Mouse (Mus musculus) forebrain, embryonic 16.5 days (tissue): Measurements from ENCODE around the gene Kcng4. TPM values are rescaled to one million over a fixed set of nuclear protein-coding genes. Genes with fewer than 3 reads are reported as not detected.

Source experiments
- ATAC-seq: fragments of 200-750 bp; cut with Nextera tagmentation; 2 replicates; pipeline ENCODE4 v1.8.0; 2017; ENCODE audit warnings: mild to moderate bottlenecking, moderate library complexity
- H3K27ac ChIP-seq: fragments of 300-500 bp; sonication (generic); 2 replicates; pipeline ENCODE4 v1.5.1; 2014; ENCODE audit warnings: low read length, control low read depth
- H3K27me3 ChIP-seq: fragments of 300-500 bp; sonication (generic); replicated peaks from 2 replicates; pipeline ENCODE4 v1.6.1; 2014; ENCODE audit warnings: low read length; ENCODE audit not compliant: control insufficient read depth, insufficient read depth
- H3K36me3 ChIP-seq: fragments of 300-500 bp; sonication (generic); 2 replicates; pipeline ENCODE4 v1.6.1; 2014; ENCODE audit not compliant: control insufficient read depth, insufficient read depth
- H3K4me1 ChIP-seq: fragments of 300-500 bp; sonication (generic); replicated peaks from 2 replicates; pipeline ENCODE4 v1.6.1; 2014; ENCODE audit warnings: low read length; ENCODE audit not compliant: control insufficient read depth, insufficient read depth
- H3K4me2 ChIP-seq: fragments of 300-500 bp; sonication (generic); 2 replicates; pipeline ENCODE4 v1.6.1; 2014; ENCODE audit warnings: mild to moderate bottlenecking, low read length, control low read depth
- H3K4me3 ChIP-seq: fragments of 300-500 bp; sonication (generic); replicated peaks from 2 replicates; pipeline ENCODE4 v1.5.1; 2014; ENCODE audit warnings: mild to moderate bottlenecking, low read length, control low read depth
- H3K9ac ChIP-seq: fragments of 300-500 bp; sonication (generic); replicated peaks from 2 replicates; pipeline ENCODE4 v1.6.1; 2014; ENCODE audit warnings: low read depth, low read length, control low read depth
- H3K9me3 ChIP-seq: fragments of 300-500 bp; sonication (generic); 2 replicates; pipeline ENCODE4 v1.6.1; 2016; ENCODE audit warnings: low read length; ENCODE audit not compliant: control insufficient read depth
- WGBS: fragments of 180-500 bp; shearing (Covaris S2); extraction: QIAGEN DNeasy Blood & Tissue Kit; methylation state at CpG from one replicate; pipeline ENCODE4 v1.1.7; 2014; 5-methylcytosine and 5-hydroxymethylcytosine counted together
- polyA plus RNA-seq: library from polyadenylated mRNA; unstranded; fragments of >200 nt; fragmentation: Nextera tagmentation; extraction: Ambion mirVana; gene quantifications from 2 replicates; pipeline ENCODE4 v1.2.1, GENCODE M21; 2015

The Kcng4 gene
- not detected in 2 replicates for polyA plus RNA-seq

DNA sequence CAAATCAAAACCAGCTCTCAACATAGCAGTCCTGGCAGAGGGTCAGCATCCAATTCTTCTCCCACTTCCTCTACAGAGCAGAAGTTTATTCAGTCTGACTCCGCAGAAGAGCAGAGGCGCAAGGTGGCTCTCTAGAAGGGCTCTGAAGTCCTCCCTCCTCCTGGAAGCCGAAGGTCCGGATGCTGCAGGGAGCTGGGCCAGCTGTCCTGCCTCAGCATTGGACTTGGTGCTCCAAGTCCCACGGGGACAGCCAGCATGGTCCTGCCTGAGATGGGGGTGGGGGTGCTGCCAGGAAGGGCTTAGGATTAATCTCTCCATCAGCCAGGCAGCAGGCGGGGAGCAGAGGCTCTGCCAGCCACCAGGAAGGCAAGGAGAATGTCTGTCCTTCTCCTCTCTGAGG lies at the start of gene Kcng4:
TSS of gene Kcng4 (minus strand) at position 303 of the 400 bp plus-strand sequence.
- no peak within 1 kb of the TSS for H3K4me3 ChIP-seq
- 44% methylated on average over 6 of the region's 6 CpGs for WGBS

DNA sequence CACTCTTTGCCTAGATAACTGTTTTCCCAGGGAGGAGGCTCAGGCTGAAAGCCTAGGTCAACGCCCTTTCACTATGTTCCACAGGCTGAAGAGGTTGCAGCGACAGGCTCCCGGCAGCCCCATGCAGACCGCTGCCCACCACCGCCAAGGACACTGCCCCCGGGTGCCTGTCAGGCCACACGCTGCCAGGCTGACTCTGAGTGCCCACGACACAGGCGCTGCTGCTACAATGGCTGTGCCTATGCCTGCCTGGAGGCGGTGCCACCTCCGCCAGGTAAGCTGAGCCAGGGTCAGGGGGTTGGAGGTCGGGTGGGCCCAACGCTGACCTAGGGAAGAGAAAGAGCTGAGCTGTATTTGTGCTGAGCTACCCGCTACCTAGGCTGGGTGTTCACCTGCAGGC lies 43.7 kb upstream of the Kcng4 start:
- WGBS: 62% methylated on average over 14 of the region's 14 CpGs
- Histone ChIP-seq H3K4me3 (no peak overlapping the region), H3K27me3 (no peaks in the 10 kb centered on the region), H3K4me1 (no peaks in the 10 kb centered on the region), H3K36me3 (no peaks in the 10 kb centered on the region), H3K27ac (no peak overlapping the region), H3K9me3 (no peaks in the 10 kb centered on the region), H3K4me2 (no peak overlapping the region), H3K9ac (no peak overlapping the region)
- no peak for ATAC-seq

More for the DNA sequence above, at the start of gene Kcng4:
- Histone ChIP-seq H3K4me2 (no peak within 1 kb of the TSS), H3K27me3 (no peaks in the 10 kb centered on the region), H3K4me1 (peaks cover 2% of the 10 kb centered on the region), H3K9me3 (no peaks in the 10 kb centered on the region), H3K9ac (no peak within 1 kb of the TSS), H3K27ac (no peak within 1 kb of the TSS), H3K36me3 (no peaks in the 10 kb centered on the region)
- ATAC-seq: no peak

DNA sequence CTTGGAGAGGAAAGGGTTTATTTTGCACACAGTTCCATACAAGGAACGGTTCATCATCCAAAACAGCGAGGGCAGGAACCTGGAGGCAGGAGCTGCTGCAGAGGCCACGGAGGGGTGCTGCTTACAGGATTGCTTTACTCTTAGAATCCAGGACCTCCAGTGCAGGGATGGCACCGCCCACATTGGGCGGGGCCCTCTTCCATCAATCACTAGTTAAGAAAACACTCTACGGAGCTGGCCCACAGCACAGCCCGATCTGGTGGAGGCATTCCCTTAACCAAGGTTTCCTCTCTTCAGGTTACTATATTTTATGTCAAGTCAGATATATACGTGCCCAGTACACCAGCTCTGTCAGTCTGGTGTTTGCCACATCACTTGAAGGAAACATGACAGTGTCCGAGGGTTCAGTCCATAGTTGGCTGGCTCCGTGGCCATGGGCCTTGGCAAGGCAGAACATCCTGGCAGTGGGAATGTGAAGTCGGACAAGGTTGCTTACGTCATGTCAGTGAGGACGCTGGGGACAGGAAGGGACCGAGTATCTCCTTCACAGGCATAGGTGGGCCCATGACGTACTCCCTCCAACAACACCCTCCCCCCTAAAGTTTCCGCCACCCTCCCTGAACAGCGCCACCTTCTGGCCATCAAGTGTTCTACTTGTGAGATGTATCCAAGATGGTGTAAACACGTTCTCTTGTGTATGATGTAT lies 42.8 kb upstream of the Kcng4 start:
- ATAC-seq: no peak
- Histone ChIP-seq H3K9me3 (no peaks in the 10 kb centered on the region), H3K27me3 (no peaks in the 10 kb centered on the region), H3K9ac (no peak overlapping the region), H3K4me2 (peak overlapping the region; percentile 6; the same call in 1 of the 2 replicates), H3K27ac (no peak overlapping the region), H3K4me1 (no peaks in the 10 kb centered on the region), H3K36me3 (no peaks in the 10 kb centered on the region), H3K4me3 (no peak overlapping the region)
- WGBS: 9% methylated on average over 18 of the region's 18 CpGs

DNA sequence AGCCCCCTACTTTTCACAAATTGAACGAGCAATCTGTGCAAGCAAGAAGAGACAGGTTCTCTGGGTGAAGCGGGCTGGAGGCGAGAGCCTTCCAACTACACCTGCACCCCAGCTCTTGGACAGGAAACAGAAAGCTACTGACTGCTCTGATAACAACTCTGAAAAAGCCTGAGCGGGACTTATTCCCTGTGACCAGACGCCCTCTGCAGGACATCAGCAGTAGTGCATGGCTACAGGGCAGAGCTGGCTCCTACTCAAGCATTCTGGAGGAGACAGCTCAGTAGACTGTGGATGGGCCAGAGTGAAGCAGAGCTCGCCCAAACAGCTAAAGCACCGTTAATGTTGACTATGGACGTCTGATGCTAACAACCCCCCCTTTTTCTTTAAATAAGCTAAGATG lies 40.9 kb upstream of the Kcng4 start:
- Histone ChIP-seq H3K4me1 (no peaks in the 10 kb centered on the region), H3K4me2 (no peak overlapping the region), H3K9ac (no peak overlapping the region), H3K4me3 (no peak overlapping the region), H3K9me3 (no peaks in the 10 kb centered on the region), H3K27ac (no peak overlapping the region), H3K36me3 (no peaks in the 10 kb centered on the region), H3K27me3 (no peaks in the 10 kb centered on the region)
- ATAC-seq: 0 out of 2 replicates have a peak, but pooled peaks have one; percentile 20
- 17% methylated on average over 8 of the region's 8 CpGs for WGBS

DNA sequence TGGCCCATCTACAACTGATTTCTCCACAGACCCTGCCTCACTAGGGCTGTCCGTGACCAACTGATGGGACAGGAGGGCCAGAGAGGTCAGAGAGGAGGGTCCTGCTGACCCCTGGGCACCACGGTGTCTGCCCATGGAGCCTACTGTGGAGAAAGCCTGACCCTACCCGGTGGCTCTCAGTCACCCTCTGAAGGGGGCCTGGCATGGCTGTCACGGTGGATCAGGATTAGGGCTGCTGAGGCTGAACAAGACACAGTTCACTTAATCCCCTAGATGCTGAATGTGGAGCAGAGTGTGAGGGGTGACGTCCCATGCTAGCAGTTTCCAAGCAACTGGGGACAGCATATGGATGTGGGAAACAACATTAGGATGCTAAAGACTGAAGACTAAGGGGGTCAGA lies 40.0 kb upstream of the Kcng4 start:
- peaks cover 2% of the 10 kb centered on the region; the same call in 1 of the 2 replicates for H3K4me1 ChIP-seq
- H3K4me3 ChIP-seq: no peak overlapping the region
- no peak overlapping the region for H3K4me2 ChIP-seq
- no peak overlapping the region for H3K9ac ChIP-seq
- no peaks in the 10 kb centered on the region for H3K27me3 ChIP-seq
- H3K36me3 ChIP-seq: no peaks in the 10 kb centered on the region
- no peak for ATAC-seq
- H3K27ac ChIP-seq: no peak overlapping the region
- H3K9me3 ChIP-seq: no peaks in the 10 kb centered on the region
- 58% methylated on average over 5 of the region's 5 CpGs for WGBS

DNA sequence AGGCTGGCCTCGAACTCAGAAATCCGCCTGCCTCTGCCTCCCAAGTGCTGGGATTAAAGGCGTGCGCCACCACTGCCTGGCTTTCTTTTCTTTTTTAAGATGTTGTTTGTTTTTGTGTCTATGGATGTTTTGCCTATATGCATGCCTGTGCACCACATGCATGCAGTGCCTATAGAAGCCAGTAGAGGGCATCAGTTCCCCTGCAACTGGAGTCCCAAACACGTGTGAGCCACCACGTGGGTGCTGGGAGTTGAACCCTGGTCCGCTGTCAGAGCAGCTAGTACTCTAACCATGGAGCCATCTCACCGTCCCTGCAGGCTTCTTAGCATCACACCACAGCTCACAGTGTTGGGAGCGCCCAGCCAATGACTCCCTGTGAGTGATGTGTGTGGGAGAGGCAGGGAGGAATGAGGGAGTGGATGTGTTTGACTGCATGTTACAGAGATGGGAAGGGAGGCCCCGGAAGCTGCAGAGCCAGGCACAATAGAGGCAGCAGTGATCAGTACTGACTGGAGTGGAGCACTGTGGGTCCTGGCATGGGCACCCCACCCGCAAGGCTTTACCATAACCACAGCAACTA lies 38.6 kb upstream of the Kcng4 start:
- H3K4me2 ChIP-seq: no peak overlapping the region
- H3K9me3 ChIP-seq: no peaks in the 10 kb centered on the region
- no peak overlapping the region for H3K9ac ChIP-seq
- no peaks in the 10 kb centered on the region for H3K36me3 ChIP-seq
- peaks cover 3% of the 10 kb centered on the region; the same call in 1 of the 2 replicates for H3K4me1 ChIP-seq
- no peak overlapping the region for H3K4me3 ChIP-seq
- no peak overlapping the region for H3K27ac ChIP-seq
- 78% methylated on average over 9 of the region's 11 CpGs for WGBS
- no peaks in the 10 kb centered on the region for H3K27me3 ChIP-seq
- no peak for ATAC-seq

DNA sequence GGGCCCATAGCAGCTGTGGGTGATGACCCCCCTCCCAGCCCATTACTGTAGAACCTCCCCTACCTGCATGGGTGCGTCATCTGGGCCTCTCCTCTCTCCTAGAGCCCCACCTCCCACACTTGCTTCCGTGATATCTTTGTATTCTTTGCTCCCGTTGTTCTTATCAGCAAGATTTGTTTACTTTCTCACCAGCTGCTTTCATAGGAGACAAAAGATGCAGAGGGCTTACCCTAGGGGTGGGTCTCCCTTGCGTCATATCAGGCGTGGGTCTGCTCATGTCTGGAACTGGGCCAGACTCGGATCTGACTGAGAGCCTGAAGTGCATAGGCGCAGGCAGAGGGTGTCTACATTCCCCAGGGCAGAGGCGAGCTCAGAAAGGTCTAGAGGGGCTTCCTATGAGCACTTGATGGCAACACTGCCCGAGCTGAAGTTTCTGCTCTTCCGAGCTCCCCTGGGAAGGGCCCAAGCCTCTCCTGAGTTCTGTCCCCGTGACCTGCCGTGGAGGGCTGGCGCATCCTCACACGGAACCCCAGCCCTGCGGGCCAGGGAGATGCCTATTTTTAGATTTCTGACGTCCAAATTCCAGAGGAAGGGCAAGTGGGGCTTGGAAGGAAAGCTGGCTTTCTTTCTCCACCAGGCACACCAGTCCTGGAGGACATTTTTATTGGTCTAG lies 35.1 kb upstream of the Kcng4 start:
- no peak for ATAC-seq
- Histone ChIP-seq H3K36me3 (no peaks in the 10 kb centered on the region), H3K27ac (no peak overlapping the region), H3K9ac (no peak overlapping the region), H3K9me3 (no peaks in the 10 kb centered on the region), H3K4me1 (peaks cover 3% of the 10 kb centered on the region; the same call in 1 of the 2 replicates), H3K27me3 (no peaks in the 10 kb centered on the region), H3K4me2 (no peak overlapping the region), H3K4me3 (no peak overlapping the region)
- 56% methylated on average over 16 of the region's 16 CpGs for WGBS

DNA sequence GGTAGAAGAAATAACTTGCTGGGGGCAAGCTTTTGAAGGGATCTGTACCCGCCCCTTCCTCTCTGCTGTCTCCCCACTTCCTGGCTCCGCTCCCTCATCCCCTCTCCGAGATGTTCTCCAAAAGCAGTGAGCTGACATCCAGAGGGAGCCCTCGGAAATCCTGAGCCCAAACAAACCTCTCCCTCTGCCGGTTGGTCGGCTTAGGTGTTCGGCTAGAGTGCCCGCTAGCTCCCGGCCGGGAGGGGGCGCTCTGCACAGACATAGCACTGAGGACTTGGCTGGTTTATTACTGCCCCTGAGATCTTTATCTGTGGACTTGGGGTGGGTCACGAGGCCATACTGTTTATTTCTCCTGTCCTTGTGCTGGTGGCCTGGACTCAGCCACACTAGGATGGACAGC lies 33.8 kb upstream of the Kcng4 start:
- Histone ChIP-seq H3K9me3 (no peaks in the 10 kb centered on the region), H3K36me3 (no peaks in the 10 kb centered on the region), H3K27me3 (no peaks in the 10 kb centered on the region), H3K4me1 (peaks cover 3% of the 10 kb centered on the region; the same call in 1 of the 2 replicates), H3K9ac (no peak overlapping the region), H3K4me3 (no peak overlapping the region), H3K27ac (no peak overlapping the region), H3K4me2 (no peak overlapping the region)
- WGBS: 57% methylated on average over 12 of the region's 12 CpGs
- no peak for ATAC-seq

DNA sequence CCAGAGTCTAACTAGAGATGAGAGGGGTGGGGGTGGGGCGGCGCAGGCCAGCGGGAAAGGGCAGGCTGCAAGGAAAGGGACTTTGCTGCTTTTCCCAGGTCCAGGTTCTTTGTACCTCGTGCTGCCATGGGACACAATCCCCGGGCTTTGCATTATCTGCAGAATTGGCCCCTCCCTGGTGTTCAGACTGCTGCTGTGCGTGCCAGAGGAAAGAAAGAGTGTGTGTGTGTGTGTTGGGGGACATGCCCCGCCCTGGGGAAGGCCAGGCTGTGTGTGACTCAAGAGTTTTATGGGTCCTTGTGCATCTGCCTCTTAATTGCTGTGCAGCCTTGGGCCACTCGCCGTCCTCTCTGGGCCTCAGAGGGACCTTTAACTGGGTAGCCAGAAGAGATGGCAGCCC lies 33.0 kb upstream of the Kcng4 start:
- Histone ChIP-seq H3K27me3 (no peaks in the 10 kb centered on the region), H3K27ac (no peak overlapping the region), H3K36me3 (no peaks in the 10 kb centered on the region), H3K9ac (no peak overlapping the region), H3K4me3 (no peak overlapping the region), H3K9me3 (no peaks in the 10 kb centered on the region), H3K4me1 (peaks cover 3% of the 10 kb centered on the region; the same call in 1 of the 2 replicates), H3K4me2 (no peak overlapping the region)
- no peak for ATAC-seq
- WGBS: 55% methylated on average over 9 of the region's 9 CpGs
